Mouse (Mus musculus): Measurements from ENCODE around the gene Fam161a. TPM values are rescaled to one million over a fixed set of nuclear protein-coding genes. Genes with fewer than 3 reads are reported as not detected.

Fam161a gene
- total and polyA plus RNA-seq, 2 experiments: 1.0 to 3.8 TPM

- H3K4me1 ChIP-seq (ENCODE audit: control insufficient read depth, insufficient read depth, low read length): no peaks in the 10 kb centered on the region
- no peak overlapping the region; the same call in 1 of the 2 replicates for H3K4me3 ChIP-seq (ENCODE audit: insufficient read depth, low read depth, low read length)
- 84% methylated on average over 24 of the region's 24 CpGs for WGBS
- DNase-seq (ENCODE audit: extremely low read depth, low read depth, low spot score): no peak
- no peaks in the 10 kb centered on the region for H3K79me2 ChIP-seq (ENCODE audit: control insufficient read depth, insufficient read depth, low read length)
- no peaks in the 10 kb centered on the region for H3K27me3 ChIP-seq (ENCODE audit: control insufficient read depth, insufficient read depth, low read length)
- no peak overlapping the region for H3K27ac ChIP-seq (replicated peaks; ENCODE audit: insufficient read depth, low read depth, low read length)
- H3K9ac ChIP-seq (ENCODE audit: low read depth, low read length): no peak overlapping the region
- peaks cover 2% of the 10 kb centered on the region; the same call in 1 of the 2 replicates for H3K36me3 ChIP-seq (ENCODE audit: control insufficient read depth, insufficient read depth, low read length)
- no peak for TF ChIP-seq POLR2A (IDR thresholded peaks at IDR 0.05; ENCODE audit: extremely low read depth, insufficient read depth, low read length)
- TF ChIP-seq CTCF (IDR thresholded peaks at IDR 0.05; ENCODE audit: low read depth, low read length): no peak
Measured at GRCm38 (mm10) chr11:23020116-23020770, 12.9 kb downstream of the Fam161a start.

- H3K36me3 ChIP-seq (ENCODE audit: control insufficient read depth, insufficient read depth, low read length): peaks cover 2% of the 10 kb centered on the region; the same call in 1 of the 2 replicates
- WGBS: 95% methylated on average over 14 of the region's 14 CpGs
- no peaks in the 10 kb centered on the region for H3K27me3 ChIP-seq (ENCODE audit: control insufficient read depth, insufficient read depth, low read length)
Measured at GRCm38 (mm10) chr11:23020841-23021240, 13.5 kb downstream of the Fam161a start.

DNA sequence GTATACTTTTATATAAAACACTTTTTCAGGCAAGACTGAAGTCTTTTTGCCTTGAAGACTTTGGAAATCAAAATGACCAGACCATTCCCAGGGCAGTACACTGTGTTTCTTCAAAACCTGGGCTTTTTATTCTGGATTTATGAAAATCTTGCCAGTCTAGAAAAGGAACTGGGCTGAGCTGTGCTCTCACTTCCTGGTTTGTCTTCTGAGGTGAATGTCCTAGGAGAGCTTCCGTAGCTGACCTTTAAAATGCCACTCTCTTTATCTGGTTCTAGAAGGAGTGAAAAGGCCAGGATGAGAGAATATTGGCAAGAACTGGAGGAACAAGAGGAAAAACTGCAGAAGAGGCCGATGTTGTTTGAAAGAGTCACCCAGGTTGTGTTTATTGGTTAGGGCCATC is 15.8 kb downstream of the Fam161a start:
- Histone ChIP-seq H3K4me1 (ENCODE audit: control insufficient read depth, insufficient read depth, low read length) (no peaks in the 10 kb centered on the region), H3K4me3 (ENCODE audit: insufficient read depth, low read depth, low read length) (no peak overlapping the region), H3K27me3 (ENCODE audit: control insufficient read depth, insufficient read depth, low read length) (no peaks in the 10 kb centered on the region), H3K79me2 (ENCODE audit: control insufficient read depth, insufficient read depth, low read length) (no peaks in the 10 kb centered on the region), H3K36me3 (ENCODE audit: control insufficient read depth, insufficient read depth, low read length) (peaks cover 2% of the 10 kb centered on the region; the same call in 1 of the 2 replicates), H3K9ac (ENCODE audit: low read depth, low read length) (no peak overlapping the region), H3K27ac (replicated peaks; ENCODE audit: insufficient read depth, low read depth, low read length) (no peak overlapping the region)
- 82% methylated on average over 2 of the region's 2 CpGs for WGBS
- no peak for DNase-seq (ENCODE audit: extremely low read depth, low read depth, low spot score)
- TF ChIP-seq POLR2A (IDR thresholded peaks at IDR 0.05; ENCODE audit: extremely low read depth, insufficient read depth, low read length) (no peak), CTCF (IDR thresholded peaks at IDR 0.05; ENCODE audit: low read depth, low read length) (no peak)

More at GRCm38 (mm10) chr11:23020841-23021240, 13.5 kb downstream of the Fam161a start:
- H3K27ac ChIP-seq (replicated peaks; ENCODE audit: insufficient read depth, low read depth, low read length): no peak overlapping the region
- H3K79me2 ChIP-seq (ENCODE audit: control insufficient read depth, insufficient read depth, low read length): no peaks in the 10 kb centered on the region
- no peak overlapping the region for H3K9ac ChIP-seq (ENCODE audit: low read depth, low read length)
- no peaks in the 10 kb centered on the region for H3K4me1 ChIP-seq (ENCODE audit: control insufficient read depth, insufficient read depth, low read length)
- TF ChIP-seq POLR2A (IDR thresholded peaks at IDR 0.05; ENCODE audit: extremely low read depth, insufficient read depth, low read length): no peak
- no peak overlapping the region for H3K4me3 ChIP-seq (ENCODE audit: insufficient read depth, low read depth, low read length)
- no peak for DNase-seq (ENCODE audit: extremely low read depth, low read depth, low spot score)

- H3K36me3 ChIP-seq (ENCODE audit: control insufficient read depth, insufficient read depth, low read length): no peaks in the 10 kb centered on the region
Measured at GRCm38 (mm10) chr11:23024169-23024568, 16.8 kb downstream of the Fam161a start.

DNA sequence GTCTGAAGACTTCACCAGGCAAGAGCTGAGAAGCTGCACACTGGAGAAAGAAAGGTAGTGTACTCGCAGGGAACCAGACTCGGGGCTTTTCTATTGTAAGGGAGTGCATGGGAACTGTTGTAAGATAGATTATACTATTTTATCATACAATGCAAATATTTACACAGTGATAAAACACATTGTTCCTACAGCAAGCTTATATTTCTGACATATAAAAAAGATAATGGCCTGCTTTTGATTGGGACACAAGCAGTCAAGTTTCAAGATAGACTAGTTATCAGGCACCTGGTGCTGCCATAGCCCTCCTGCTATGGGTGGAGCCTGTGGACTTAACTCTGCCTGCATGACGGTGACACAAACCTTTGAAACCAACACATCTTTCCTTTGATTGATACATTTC is 21.6 kb downstream of the Fam161a start:
- Histone ChIP-seq H3K36me3 (ENCODE audit: control insufficient read depth, insufficient read depth, low read length) (no peaks in the 10 kb centered on the region), H3K9ac (ENCODE audit: low read depth, low read length) (no peak overlapping the region), H3K4me1 (ENCODE audit: control insufficient read depth, insufficient read depth, low read length) (no peaks in the 10 kb centered on the region), H3K4me3 (ENCODE audit: insufficient read depth, low read depth, low read length) (no peak overlapping the region), H3K27ac (replicated peaks; ENCODE audit: insufficient read depth, low read depth, low read length) (no peak overlapping the region), H3K79me2 (ENCODE audit: control insufficient read depth, insufficient read depth, low read length) (no peaks in the 10 kb centered on the region), H3K27me3 (ENCODE audit: control insufficient read depth, insufficient read depth, low read length) (no peaks in the 10 kb centered on the region)
- WGBS: 68% methylated on average over 3 of the region's 3 CpGs
- no peak for DNase-seq (ENCODE audit: extremely low read depth, low read depth, low spot score)
- TF ChIP-seq CTCF (IDR thresholded peaks at IDR 0.05; ENCODE audit: low read depth, low read length) (no peak), POLR2A (IDR thresholded peaks at IDR 0.05; ENCODE audit: extremely low read depth, insufficient read depth, low read length) (no peak)

More at GRCm38 (mm10) chr11:23024169-23024568, 16.8 kb downstream of the Fam161a start:
- no peak for DNase-seq (ENCODE audit: extremely low read depth, low read depth, low spot score)
- WGBS: 85% methylated on average over 3 of the region's 3 CpGs
- Histone ChIP-seq H3K79me2 (ENCODE audit: control insufficient read depth, insufficient read depth, low read length) (no peaks in the 10 kb centered on the region), H3K4me1 (ENCODE audit: control insufficient read depth, insufficient read depth, low read length) (no peaks in the 10 kb centered on the region), H3K27me3 (ENCODE audit: control insufficient read depth, insufficient read depth, low read length) (no peaks in the 10 kb centered on the region), H3K4me3 (ENCODE audit: insufficient read depth, low read depth, low read length) (no peak overlapping the region), H3K9ac (ENCODE audit: low read depth, low read length) (no peak overlapping the region), H3K27ac (replicated peaks; ENCODE audit: insufficient read depth, low read depth, low read length) (no peak overlapping the region)
- TF ChIP-seq POLR2A (IDR thresholded peaks at IDR 0.05; ENCODE audit: extremely low read depth, insufficient read depth, low read length) (no peak), CTCF (IDR thresholded peaks at IDR 0.05; ENCODE audit: low read depth, low read length) (no peak)

- Histone ChIP-seq H3K79me2 (ENCODE audit: control insufficient read depth, insufficient read depth, low read length) (no peaks in the 10 kb centered on the region), H3K27me3 (ENCODE audit: control insufficient read depth, insufficient read depth, low read length) (no peaks in the 10 kb centered on the region), H3K9ac (ENCODE audit: low read depth, low read length) (no peak overlapping the region), H3K27ac (replicated peaks; ENCODE audit: insufficient read depth, low read depth, low read length) (no peak overlapping the region), H3K36me3 (ENCODE audit: control insufficient read depth, insufficient read depth, low read length) (no peaks in the 10 kb centered on the region), H3K4me1 (ENCODE audit: control insufficient read depth, insufficient read depth, low read length) (no peaks in the 10 kb centered on the region), H3K4me3 (ENCODE audit: insufficient read depth, low read depth, low read length) (no peak overlapping the region)
- DNase-seq (ENCODE audit: extremely low read depth, low read depth, low spot score): no peak
- 86% methylated on average over 6 of the region's 6 CpGs for WGBS
- TF ChIP-seq CTCF (IDR thresholded peaks at IDR 0.05; ENCODE audit: low read depth, low read length) (no peak), POLR2A (IDR thresholded peaks at IDR 0.05; ENCODE audit: extremely low read depth, insufficient read depth, low read length) (no peak)
Measured at GRCm38 (mm10) chr11:23029399-23029798, 22.1 kb downstream of the Fam161a start.
